Mouse (Mus musculus) urinary bladder, adult 2 months (tissue): ENCODE measurements around the gene Gstt2. TPM values are rescaled to one million over a fixed set of nuclear protein-coding genes. Genes with fewer than 3 reads are reported as not detected.
A peak's percentile ranks its signal among the peaks of the same experiment; 100 is the strongest.
"Not testable (repeated sequence)": the region's sequence is repeated elsewhere in the genome, so short reads cannot be mapped to it uniquely, and the experiment has no call there.

Source experiments
- DNase-seq: peaks from one replicate; pipeline ENCODE4 v3.0.0; 2022; ENCODE audit warnings: low spot score
- polyA plus RNA-seq: library from polyadenylated mRNA; depleted of rRNA; stranded (reverse); fragments of >200 nt; gene quantifications from 2 replicates; pipeline ENCODE4 v1.2.3, GENCODE M21; 2012

Gene Gstt2
- polyA plus RNA-seq, 1 experiment: 144 TPM

DNA sequence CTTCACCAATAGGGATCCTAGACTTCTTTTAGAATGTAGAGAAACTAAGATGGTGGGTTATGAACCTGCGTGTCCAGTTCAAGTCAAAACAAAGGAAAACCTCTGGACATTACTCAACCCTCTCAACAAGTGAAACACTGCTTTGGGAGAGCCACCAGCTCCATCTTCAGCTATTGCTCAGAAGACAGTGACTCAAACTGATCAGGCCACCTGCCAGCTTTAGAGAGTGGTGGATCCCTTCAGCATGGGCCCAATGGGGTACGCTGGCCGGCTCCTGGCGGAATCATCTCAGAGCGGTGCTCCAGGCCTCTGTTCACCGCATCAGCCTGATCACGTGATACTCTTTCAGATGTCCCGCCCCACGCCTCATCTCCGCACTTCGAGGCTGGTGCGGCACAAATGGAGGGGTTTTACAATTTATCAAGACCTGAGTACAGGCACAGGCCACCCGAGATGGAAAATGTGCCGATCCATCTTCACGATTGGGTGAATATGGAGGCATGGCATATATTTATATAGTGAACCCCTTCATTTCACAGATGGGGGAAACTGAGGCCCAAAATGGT, 18.3 kb upstream of the Gstt2 start:
- no peak for DNase-seq

DNA sequence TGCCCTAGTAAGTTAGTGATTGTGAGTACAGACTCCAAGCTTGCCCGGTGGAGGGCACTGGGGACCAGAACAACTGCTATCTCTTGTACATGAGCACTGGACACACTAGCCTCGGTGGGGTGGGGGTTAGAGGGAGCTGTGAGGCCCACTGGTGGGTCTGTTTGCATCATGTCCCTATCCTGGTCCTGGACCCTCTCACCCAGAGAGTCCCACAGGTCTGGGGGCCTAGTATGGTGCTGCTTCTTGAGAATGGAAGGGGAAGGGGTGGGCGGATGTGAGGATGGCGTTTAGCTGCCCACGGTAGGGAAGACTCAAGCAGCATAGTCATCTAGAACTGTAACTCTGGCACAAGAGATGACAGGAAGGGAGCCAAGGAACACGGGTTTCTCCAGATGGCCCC, 17.6 kb upstream of the Gstt2 start:
- DNase-seq: no peak

DNA sequence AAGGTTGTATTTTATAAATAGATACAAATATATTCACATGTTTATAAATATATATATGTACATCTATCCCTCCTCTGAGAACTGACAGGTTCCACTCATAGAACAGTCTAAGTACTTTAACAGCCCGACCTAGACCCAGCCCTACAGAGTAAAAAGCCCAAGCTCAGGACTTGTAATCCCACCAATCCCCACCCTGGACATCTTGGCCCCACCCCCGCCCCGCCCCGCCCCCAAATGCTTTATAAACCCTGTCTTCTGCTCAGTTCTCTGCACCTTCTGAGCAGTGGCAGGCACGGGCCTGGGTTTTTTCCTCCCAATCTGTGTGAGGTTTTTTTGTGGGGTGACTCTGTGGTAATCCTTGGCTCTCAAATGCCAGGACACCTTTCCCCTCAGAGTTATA, 16.9 kb upstream of the Gstt2 start:
- no peak for DNase-seq

DNA sequence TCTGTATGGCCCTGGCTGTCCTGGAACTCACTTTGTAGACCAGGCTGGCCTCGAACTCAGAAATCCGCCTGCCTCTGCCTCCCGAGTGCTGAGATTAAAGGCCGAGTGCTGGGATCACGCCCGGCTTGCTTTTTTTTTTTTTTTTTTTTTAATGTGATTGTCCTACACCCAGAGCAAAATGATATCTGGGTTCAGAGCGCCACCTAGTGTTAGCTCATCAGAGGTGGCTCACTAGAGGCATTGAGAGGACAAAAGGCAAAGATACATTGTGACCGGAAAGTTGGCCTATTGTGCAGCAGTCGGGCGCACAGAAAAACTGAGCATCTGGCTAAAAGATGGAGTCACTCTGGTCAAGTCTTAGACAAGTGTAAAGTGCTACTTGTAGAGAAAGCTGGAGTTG, 16.2 kb upstream of the Gstt2 start:
- DNase-seq: peak; percentile 47

- no peak for DNase-seq
These were observed 15.4 kb upstream of the Gstt2 start for GRCm38 (mm10) chr10:75852539-75853125.

DNA sequence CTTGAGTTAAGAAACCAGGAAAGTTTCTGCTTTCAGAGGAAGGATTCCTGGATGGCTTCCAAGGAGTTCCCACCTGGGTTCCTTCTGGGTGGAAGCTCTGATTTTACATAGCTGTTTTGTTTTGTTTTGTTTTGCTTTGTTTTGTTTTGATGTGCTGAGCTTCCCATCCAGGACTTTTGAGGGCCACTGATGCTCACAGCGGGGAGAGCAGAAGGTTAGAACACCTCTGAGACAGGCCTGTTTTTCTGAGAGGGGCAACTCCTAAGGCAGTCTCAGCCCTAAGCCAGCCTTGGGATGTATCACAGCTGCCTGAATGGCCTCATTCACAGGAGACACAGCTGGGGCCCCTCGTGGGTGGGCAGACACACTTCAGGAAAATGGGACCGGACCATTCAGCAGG, 14.5 kb upstream of the Gstt2 start:
- DNase-seq: no peak

GRCm38 (mm10) chr10:75851076-75851475, 13.9 kb upstream of the Gstt2 start:
- DNase-seq: no peak

- DNase-seq: no peak
These were observed 11.2 kb upstream of the Gstt2 start for GRCm38 (mm10) chr10:75848382-75848781.

DNA sequence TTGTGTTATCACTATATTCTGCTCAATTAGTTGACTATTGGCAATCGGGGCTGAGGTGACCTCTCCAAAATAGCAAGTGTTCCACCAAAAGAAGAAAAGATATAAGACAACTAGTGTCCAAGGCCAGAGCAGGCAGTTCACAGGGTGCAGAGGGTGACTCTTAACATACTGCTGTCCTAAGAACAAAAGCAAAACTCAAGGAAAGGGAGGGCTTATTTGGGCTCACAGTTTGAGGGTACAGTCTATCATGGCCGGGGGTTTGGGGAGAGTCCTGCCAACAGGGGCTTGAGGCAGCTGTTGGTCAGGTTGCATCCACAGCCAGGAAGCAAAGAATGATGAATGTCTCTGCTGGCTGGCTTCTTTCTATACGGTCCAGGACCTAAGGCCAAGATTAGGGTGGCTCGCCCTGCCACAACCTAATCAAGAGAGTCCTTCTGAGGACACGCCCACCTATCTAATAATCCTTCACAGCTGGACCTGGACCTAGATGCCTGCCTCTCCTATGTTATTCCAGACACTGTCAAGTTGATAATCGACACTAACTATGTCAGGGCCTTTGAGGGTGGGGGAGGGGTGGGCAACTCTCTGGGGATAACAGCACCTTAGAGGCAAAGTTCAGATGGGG, 8.2 kb upstream of the Gstt2 start:
- DNase-seq: no peak

DNA sequence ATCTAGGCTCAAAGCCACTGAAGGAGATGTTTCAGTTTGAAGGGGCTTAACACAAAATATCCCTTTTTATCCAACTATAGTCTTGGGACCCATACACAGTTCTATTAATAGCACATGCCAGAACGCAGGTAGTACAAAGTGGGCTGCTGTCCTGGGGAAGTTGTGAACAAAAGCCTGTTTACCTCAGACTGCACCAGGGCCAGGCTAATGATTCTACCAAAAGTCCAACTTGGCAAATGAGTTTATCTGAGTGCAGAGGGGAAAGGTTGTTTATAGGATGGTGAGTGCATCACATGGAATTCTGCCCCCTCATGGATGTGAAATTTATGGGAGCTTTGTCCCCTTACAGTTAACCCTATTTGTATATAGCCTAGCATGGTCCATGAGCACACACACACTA, 7.6 kb upstream of the Gstt2 start:
- no peak for DNase-seq

DNA sequence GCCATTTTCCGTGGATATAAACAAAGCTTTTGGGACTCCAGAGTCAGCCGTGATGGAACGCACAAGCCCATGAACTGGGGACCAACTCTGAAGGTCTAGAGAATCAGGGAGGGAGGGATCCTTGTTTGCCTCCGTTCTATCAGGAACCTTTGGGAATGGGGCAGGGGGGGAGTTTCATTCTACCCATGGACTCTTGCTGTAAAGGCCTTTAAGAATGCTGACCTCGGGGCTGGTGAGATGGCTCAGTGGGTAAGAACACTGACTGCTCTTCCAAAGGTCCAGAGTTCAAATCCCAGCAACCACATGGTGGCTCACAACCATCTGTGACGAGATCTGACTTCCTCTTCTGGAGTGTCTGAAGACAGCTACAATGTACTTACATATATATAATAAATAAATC, 6.7 kb upstream of the Gstt2 start:
- DNase-seq: not testable (repeated sequence)

- DNase-seq: no peak
These were observed 1.9 kb upstream of the Gstt2 start for GRCm38 (mm10) chr10:75839092-75839491.

GRCm38 (mm10) chr10:75835761-75836531, 1.3 kb downstream of the Gstt2 start:
- no peak for DNase-seq

DNA sequence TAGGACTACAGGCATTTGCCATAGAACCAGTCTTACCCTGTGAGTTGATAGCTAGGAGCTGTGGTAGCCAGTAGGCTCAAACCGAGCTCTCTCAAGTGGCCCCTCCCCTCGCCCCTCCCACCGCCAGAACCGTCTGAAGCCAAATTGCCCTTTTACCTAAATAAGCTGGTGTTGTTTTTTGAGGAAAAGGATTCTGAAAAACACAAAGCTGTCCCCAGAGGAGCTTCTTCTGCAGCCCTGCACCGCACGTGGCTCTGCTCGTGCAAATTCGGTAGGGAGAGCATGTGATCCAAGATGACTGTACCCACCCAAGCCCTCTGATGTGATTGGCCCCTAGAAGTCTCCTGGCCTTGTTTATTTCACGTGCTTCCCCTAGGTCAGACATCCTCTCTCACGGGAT, 1.9 kb downstream of the Gstt2 start:
- DNase-seq: peak; percentile 47

DNA sequence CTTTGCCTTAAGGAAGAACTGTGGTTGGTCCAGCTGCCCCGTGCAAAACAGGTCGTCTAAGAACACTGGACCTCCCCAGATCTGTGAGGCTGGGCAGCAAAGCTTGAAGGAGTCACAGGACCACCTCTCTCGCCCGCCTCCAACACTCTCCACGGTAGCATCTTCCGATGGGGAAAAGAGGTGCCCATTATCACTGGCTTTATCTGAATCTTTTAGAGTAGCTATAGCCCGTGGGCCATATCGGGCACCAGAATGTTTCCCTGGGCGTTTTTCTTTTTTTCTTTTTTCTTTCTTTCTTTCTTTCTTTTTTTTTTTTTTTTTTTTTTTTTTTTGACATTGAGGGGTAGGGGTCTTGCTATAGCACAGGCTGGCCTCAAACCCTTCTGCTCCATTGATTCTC, 2.5 kb downstream of the Gstt2 start:
- no peak for DNase-seq

DNA sequence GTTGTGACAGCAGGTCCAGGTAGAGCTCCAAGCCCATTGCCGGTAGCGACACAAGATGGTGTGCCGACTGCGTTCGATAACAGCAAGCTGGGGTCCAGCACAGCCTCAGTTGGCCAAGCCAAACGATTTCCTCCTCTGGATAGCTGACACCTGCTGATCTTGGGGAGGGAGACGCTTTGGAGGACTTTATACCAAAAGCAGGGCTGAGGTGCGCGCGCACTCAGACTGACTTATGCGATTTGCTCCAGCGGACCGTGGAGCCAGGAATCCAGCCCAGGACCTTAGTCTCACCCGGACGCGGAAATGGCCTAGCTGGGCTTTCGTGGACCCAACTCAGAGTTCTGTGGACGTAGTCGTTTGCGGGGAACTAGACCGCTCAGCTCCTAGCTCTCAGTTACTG, 3.0 kb downstream of the Gstt2 start:
- DNase-seq: peak; percentile 66

- peak; percentile 37 for DNase-seq
These were observed 3.7 kb downstream of the Gstt2 start for GRCm38 (mm10) chr10:75833456-75834080.

DNA sequence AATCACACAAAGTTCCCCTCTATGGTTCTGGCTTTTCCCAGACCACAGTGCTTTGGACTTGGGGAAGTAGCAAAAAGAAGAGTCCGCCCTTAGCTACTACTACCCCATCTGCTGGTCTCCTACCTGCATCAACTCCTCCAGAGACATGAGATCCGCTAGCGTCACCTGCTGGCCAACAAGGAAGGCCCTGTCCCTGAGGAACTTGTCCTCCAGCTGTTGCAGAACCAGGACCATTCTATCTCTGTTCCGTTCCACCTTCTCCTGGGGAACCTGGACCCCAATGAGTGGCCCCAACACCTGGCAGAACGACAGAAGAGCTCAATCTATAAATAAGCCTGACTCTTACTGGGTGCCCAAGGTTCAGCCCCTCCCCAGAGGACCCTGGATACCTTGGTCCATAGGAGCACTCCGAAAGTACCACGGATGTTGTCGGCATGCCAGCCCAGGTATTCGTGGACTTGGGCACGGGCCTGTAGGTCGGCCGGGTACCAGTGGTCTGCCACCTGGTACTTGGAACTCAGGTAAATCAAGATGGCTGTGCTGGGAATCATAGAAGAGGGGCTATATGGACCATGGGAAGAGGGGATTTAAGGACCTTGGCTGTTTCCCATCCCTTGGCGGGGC, 4.8 kb downstream of the Gstt2 start:
- DNase-seq: peak; percentile 56

GRCm38 (mm10) chr10:75830275-75830670, 7.0 kb downstream of the Gstt2 start:
- no peak for DNase-seq

- DNase-seq: no peak
These were observed 7.5 kb downstream of the Gstt2 start for GRCm38 (mm10) chr10:75829529-75830274.

DNA sequence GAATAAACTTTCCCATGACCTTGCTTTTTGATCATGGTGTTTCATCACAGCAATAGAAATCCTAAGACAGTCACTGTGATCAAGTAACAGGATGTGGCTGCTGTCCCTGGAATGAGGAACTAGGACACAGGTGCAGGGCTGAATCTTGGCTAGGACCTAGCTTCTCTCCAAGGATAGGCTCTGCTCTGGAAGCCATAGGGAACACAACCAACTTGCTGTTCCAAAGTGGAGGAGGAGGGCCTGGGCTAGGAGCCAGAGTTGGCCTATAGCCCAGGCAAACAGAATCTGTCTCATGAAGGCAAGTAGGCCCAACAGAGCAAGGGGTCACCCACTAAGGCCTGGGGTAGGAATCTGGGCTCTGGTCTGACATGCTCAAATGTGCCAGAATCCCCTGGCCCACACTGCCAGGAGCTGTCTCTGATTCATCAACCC, 8.7 kb downstream of the Gstt2 start:
- no peak for DNase-seq
